Mouse (Mus musculus) testis, adult 10 weeks (tissue): ENCODE results near the gene Il9. TPM values are rescaled to one million over a fixed set of nuclear protein-coding genes. Genes with fewer than 3 reads are reported as not detected.

ENCODE experiments used
- polyA plus RNA-seq: library from polyadenylated mRNA; stranded (reverse); fragments of 350-450 nt; fragmentation: Illumina TruSeq; extraction: RNeasy Lipid Tissue Mini Kit (QIAGEN cat#74804); gene quantifications from one replicate; pipeline ENCODE4 v1.2.3, GENCODE M21; 2014; ENCODE audit warnings: low read depth, low replicate concordance

Gene Il9
- polyA plus RNA-seq, result not detected

DNA sequence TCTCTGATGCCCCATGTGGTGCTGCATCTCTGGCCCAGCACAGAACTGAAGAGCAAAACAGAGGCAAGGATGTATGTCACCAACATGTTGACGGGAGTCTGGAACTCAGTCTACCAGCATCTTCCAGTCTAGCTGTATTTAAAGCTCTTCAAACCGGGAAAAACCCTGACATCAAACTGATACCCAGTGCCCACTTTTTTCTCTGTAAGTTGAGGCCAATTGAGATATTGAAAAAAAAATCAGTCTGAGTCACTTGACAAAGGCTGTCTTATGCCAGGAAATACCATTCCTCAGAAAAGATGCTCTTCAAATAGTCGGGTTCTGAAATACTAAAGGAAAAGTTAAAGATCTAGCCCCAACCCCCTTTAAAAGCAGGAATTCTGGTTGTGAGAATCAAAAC is at the start of gene Il9:
Gene Il9 (minus strand): TSS at position 101 of the 400 bp plus-strand sequence.

GRCm38 (mm10) chr13:56522081-56522820 is 40.2 kb upstream of the Il9 start, which contains the start of gene Fbxl21:
Fbxl21 (plus strand) TSS chr13:56522472.

DNA sequence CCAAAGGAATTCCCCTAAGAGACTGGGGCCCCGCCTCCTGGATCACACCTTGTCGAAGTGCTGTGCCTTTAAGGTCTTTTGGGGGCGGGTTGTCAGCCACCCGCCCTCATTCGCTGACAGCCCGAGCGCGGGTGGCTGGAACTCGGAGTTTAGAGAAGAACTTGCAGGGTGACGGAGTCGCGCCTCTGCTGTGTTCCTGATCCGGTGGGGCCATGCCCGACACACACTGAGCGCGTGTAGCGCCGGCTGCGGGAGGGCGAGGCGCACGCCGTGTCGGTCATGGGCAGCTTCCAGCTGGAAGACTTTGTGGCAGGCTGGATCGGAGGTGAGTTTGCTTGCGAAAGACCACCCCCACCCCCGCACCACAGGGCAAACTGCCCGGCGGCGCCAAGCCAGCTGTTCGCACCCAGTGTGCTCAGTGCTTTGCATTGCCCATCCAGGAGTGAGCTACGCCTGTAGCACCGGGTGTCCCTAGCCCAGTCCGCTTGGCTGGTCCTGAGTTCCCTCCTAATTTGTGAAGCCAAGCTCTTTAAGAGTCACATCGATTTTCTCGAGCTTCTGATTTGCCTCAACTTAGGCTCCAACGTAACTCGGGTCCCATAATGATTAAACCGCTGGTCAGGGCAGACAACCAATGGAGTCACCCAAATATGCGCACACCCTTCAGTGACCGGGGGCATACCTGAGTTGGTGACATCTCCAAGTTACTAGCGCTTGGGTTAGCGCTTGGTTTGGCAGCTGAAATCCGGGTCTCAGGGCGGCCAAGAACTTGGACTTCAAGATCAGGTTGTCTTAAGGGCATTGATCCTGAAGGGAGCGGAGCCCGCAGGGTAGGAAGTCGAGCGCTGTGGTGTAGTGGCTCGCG is 43.6 kb downstream of the Il9 start, which contains the start of gene Slc25a48:
Gene Slc25a48 (plus strand): TSS at position 145 of the 865 bp plus-strand sequence.

Other genes with a start within 250 kb of the Il9 start
- gene Neurog1, start 230.1 kb downstream of the Il9 start, polyA plus RNA-seq, result 0.20 TPM
- 0.39 TPM for gene Cxcl14, start 185.7 kb downstream of the Il9 start, polyA plus RNA-seq
- 1.1 TPM for gene Gm3045, start 55.7 kb downstream of the Il9 start, polyA plus RNA-seq
- 0.10 TPM for gene Slc25a48, start 43.9 kb downstream of the Il9 start, polyA plus RNA-seq
- 0.90 TPM for gene Fbxl21, start 40.2 kb upstream of the Il9 start, polyA plus RNA-seq
- not detected for gene Lect2, start 66.3 kb upstream of the Il9 start, polyA plus RNA-seq
- gene Tgfbi, start 127.3 kb upstream of the Il9 start, polyA plus RNA-seq, result 3.4 TPM
- gene Smad5, start 220.8 kb upstream of the Il9 start, polyA plus RNA-seq, result 16.3 TPM